Mouse (Mus musculus): Measurements from ENCODE around the gene Rhox4a.
"Not testable (repeated sequence)": the region's sequence is repeated elsewhere in the genome, so short reads cannot be mapped to it uniquely, and the experiment has no call there.

The Rhox4a gene

DNA sequence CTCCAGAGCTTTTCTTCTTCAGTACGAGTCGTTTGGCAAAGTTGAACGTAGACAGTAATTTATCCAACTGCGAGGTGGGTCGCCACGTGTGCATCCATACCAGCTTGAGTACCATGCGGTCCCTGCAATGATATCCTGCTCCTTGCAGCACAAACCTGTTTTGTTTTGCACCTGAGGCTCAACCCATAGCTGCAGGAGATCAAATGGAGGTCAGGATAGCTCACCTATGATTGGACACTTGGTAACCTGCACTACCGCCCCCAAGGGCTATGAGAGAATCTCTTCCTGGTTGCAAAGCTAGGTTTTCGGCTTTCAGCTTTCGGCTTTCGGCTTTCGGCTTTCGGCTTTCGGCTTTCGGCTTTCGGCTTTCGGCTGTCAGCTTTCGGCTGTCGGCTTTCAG is at the start of gene Rhox4a:
TSS of gene Rhox4a (plus strand) at position 301 of the 400 bp plus-strand sequence.
- not testable (repeated sequence) for DNase-seq

DNA sequence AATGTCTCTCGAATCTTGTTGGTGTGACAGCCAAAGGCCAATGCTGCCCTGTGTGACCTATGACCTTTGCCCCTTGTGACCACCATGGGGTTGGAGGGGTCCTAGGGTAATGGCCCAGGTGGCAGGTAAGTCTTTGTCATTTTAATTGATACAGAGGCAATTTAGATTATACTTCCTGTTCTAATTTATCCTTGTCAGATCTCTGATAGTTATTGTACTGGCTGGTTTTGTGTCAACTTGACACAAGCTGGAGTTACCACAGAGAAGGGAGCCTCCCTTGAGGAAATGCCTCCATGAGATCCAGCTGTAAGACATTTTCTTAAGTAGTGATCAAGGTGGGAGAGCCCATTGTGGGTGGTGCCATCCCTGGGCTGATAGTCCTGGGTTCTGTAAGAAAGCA is 43.0 kb upstream of the Rhox4a start, which contains the start of gene Rhox1:
TSS of gene Rhox1 (minus strand) at position 101 of the 400 bp plus-strand sequence.
- DNase-seq, result not testable (repeated sequence)

DNA sequence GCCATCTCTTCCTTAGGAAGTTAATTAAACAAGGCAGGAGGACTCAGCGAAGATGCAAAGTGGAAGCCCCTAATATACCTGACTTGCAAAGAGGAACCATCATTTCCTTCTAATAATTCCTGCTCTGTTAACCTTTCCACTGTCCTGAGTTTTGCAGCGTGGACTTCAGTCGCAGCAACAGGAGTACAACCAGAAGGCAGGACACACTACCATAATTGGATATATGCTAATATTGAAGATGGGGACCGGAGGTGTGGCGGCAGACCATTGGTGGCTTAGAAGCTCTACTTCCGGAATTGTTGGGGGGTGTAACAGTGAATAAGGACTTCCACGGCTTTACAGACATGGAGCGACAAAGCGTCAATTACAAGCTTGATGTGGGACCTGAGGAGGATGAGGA is 20.5 kb upstream of the Rhox4a start, which contains the start of gene Rhox2a:
TSS of gene Rhox2a (plus strand) at position 301 of the 400 bp plus-strand sequence.
- DNase-seq, result not testable (repeated sequence)

DNA sequence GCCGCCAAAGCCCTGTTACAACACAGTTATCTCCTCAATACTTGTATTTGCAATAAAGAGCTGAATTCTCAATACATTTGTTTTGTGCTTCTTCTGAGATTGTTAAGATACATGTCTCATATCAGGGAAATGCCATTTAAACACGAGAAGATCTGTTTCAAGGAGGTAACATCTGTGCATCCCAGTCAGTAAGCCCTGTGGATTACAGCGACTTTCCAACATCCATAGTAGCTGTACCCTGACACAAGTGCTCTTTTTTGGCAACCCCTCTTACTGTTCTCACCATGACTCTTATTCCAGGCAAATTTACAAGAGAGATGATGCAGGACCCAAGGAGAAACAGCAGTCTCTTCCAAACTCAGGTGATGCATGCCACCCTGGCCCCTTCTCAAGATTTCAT is 15.5 kb upstream of the Rhox4a start, which contains the start of gene Rhox3a:
TSS of gene Rhox3a (plus strand) at position 301 of the 400 bp plus-strand sequence.
- DNase-seq, result not testable (repeated sequence)

Measured in layer of hippocampus, adult 9-11 months (tissue).